Mouse (Mus musculus): Measurements from ENCODE around the gene Elovl7. TPM values are rescaled to one million over a fixed set of nuclear protein-coding genes. Genes with fewer than 3 reads are reported as not detected.

Elovl7 gene
- polyA plus RNA-seq, 1 experiment from 2014 or later: 1.6 TPM

GRCm38 (mm10) chr13:108317414-108317813, 103.2 kb downstream of the Elovl7 start:
- H3K27me3 ChIP-seq: no peaks in the 10 kb centered on the region; the same call in 1 of the 2 replicates
- H3K27ac ChIP-seq: no peak overlapping the region
- H3K9me3 ChIP-seq (replicated peaks): no peaks in the 10 kb centered on the region
- no peak for ATAC-seq (ENCODE audit: low FRiP score)
- no peak overlapping the region for H3K9ac ChIP-seq
- no peak overlapping the region for H3K4me3 ChIP-seq
- 89% methylated on average over 2 of the region's 2 CpGs for WGBS
- no peaks in the 10 kb centered on the region for H3K36me3 ChIP-seq
- peaks cover 11% of the 10 kb centered on the region for H3K4me1 ChIP-seq
- H3K4me2 ChIP-seq (replicated peaks): peak overlapping the region; percentile 90

- no peak for ATAC-seq (ENCODE audit: low FRiP score)
- no peak overlapping the region for H3K27ac ChIP-seq
- no peak overlapping the region for H3K4me2 ChIP-seq (replicated peaks)
- H3K4me3 ChIP-seq: no peak overlapping the region
- WGBS: 97% methylated on average over 8 of the region's 8 CpGs
- H3K36me3 ChIP-seq: 0 out of 2 replicates have a peak, but pooled peaks cover under 1% of the 10 kb centered on the region
- peaks cover 11% of the 10 kb centered on the region for H3K4me1 ChIP-seq
- no peak overlapping the region for H3K9ac ChIP-seq
- H3K9me3 ChIP-seq (replicated peaks): no peaks in the 10 kb centered on the region
- no peaks in the 10 kb centered on the region for H3K27me3 ChIP-seq
Measured at GRCm38 (mm10) chr13:108319028-108319427, 104.8 kb downstream of the Elovl7 start.

DNA sequence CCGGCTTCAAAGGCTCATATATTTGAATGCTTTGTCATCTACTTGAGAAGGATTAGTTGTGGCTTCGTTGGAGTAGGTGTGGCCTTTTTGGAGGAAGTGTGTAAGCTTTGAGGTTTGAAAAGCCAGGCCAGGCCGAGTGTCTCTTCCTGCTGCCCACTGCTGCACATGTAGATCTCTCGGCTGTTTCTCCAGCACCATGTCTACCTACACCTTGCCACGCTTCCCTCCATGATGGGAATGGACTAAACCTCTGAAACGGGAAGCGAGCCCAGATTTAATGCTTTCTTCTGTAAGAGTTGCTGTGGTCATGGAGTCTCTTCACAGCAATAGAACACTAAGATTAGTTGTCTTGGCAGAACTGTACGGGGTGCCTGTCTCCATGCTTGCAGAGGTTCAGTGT, 106.0 kb downstream of the Elovl7 start:
- H3K9me3 ChIP-seq (replicated peaks): no peaks in the 10 kb centered on the region
- no peak overlapping the region for H3K9ac ChIP-seq
- H3K27me3 ChIP-seq: no peaks in the 10 kb centered on the region
- H3K4me2 ChIP-seq (replicated peaks): no peak overlapping the region
- 92% methylated on average over 8 of the region's 8 CpGs for WGBS
- no peak overlapping the region for H3K27ac ChIP-seq
- no peak overlapping the region for H3K4me3 ChIP-seq
- H3K36me3 ChIP-seq: peaks cover 7% of the 10 kb centered on the region; the same call in 1 of the 2 replicates
- H3K4me1 ChIP-seq: peaks cover 11% of the 10 kb centered on the region
- ATAC-seq (ENCODE audit: low FRiP score): no peak

DNA sequence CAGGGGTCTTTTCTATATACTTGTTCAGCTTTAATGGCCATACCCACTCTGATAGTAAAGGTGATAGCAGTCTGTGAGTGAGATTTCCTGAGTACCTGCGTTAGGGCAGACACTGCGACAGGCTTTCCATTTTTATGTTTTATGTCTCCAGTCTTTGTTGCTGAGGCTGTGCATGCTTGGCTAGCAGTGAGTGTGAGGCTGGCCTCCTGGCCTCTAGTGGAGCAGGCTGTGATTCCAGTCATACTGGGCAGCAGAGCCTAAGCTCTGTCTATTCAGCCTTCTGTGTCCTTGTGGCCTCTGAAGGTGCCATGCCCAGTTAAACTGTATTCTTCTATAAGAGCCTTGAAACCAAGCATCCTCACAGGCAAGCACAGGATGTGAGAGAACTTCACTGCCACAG, 108.3 kb downstream of the Elovl7 start:
- H3K4me2 ChIP-seq (replicated peaks): no peak overlapping the region
- H3K4me1 ChIP-seq: no peaks in the 10 kb centered on the region
- H3K27ac ChIP-seq: no peak overlapping the region
- no peak overlapping the region for H3K9ac ChIP-seq
- H3K4me3 ChIP-seq: no peak overlapping the region
- no peak for ATAC-seq (ENCODE audit: low FRiP score)
- 97% methylated on average over 2 of the region's 2 CpGs for WGBS
- H3K27me3 ChIP-seq: no peaks in the 10 kb centered on the region
- H3K36me3 ChIP-seq: peaks cover 7% of the 10 kb centered on the region; the same call in 1 of the 2 replicates
- H3K9me3 ChIP-seq (replicated peaks): no peaks in the 10 kb centered on the region

DNA sequence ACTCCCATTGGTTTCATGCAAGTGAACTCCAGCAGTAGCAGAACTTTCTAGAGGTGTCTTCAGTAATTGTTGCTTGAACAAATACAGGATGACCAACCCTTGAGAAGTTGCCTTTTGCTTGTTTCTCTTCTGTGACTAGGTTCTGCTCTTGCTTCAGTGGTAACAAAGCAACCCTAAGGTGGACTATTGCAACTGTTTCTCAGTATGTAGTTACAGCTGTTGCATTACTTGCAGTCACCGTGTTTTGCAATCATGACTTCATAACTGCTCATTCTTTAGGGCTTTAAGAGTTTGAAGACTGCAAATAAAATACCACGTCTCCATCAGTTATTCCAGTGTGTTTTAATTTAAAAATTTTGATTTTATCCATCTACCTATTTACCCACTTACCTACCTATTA, 109.1 kb downstream of the Elovl7 start:
- H3K36me3 ChIP-seq: peaks cover 7% of the 10 kb centered on the region; the same call in 1 of the 2 replicates
- H3K4me1 ChIP-seq: no peaks in the 10 kb centered on the region
- no peak overlapping the region for H3K27ac ChIP-seq

DNA sequence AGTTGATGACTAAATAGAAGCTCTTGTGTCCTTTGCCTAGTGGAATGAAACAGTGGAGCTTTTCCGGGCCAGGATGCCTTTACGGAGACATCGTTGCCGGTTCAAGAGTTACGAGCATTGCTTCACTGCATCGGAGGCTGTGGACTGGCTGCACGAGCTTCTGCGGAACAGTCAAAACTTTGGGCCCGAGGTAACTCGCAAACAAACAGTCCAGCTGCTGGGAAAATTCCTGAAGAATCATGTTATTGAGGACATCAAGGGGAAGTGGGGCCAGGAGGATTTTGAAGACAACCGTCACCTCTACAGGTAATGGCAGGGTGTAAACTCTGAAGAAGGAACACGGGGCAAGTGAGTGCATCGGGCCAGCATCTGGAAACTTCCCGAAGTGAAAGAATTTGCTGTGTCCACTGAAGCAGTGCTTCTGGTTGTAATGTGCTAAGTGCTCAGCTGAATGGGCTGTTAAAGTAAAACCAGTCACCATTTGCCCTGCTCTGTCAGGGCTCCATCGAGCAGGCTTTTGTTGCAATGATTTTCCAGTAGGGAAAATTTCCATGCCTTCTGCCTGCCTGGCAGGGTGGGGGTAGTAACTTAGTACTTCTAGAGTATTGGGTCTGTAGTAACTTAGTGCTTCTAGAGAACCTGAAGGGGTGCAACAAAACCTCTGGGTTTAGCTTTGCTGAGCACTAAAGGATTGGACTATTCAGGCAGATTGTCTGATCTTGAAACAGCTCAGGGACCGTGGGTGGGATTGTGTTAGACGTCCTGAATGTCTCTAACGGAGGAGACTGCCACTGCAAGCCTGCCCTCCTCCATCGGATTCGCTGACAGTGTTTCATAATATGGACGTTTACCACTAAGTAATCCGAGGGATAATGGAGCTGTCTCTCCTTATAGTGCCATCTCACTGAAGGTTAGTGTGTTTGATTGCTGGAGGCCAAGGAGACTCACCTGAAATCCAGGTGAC, 109.9 kb downstream of the Elovl7 start:
- ATAC-seq (ENCODE audit: low FRiP score): no peak
- no peak overlapping the region for H3K27ac ChIP-seq
- H3K9ac ChIP-seq: no peak overlapping the region
- no peak overlapping the region for H3K4me3 ChIP-seq
- no peak overlapping the region for H3K4me2 ChIP-seq (replicated peaks)
- H3K4me1 ChIP-seq: no peaks in the 10 kb centered on the region
- peaks cover 7% of the 10 kb centered on the region; the same call in 1 of the 2 replicates for H3K36me3 ChIP-seq
- WGBS: 92% methylated on average over 22 of the region's 22 CpGs
- no peaks in the 10 kb centered on the region for H3K27me3 ChIP-seq
- no peaks in the 10 kb centered on the region for H3K9me3 ChIP-seq (replicated peaks)

More for the DNA sequence above, 109.1 kb downstream of the Elovl7 start:
- H3K9ac ChIP-seq: no peak overlapping the region
- no peak overlapping the region for H3K4me2 ChIP-seq (replicated peaks)
- 93% methylated on average over 2 of the region's 2 CpGs for WGBS
- no peak for ATAC-seq (ENCODE audit: low FRiP score)
- no peaks in the 10 kb centered on the region for H3K27me3 ChIP-seq
- no peak overlapping the region for H3K4me3 ChIP-seq
- H3K9me3 ChIP-seq (replicated peaks): no peaks in the 10 kb centered on the region

- no peaks in the 10 kb centered on the region for H3K27me3 ChIP-seq
- peaks cover 7% of the 10 kb centered on the region; the same call in 1 of the 2 replicates for H3K36me3 ChIP-seq
- 93% methylated on average over 5 of the region's 5 CpGs for WGBS
- H3K4me2 ChIP-seq (replicated peaks): no peak overlapping the region
- H3K9me3 ChIP-seq (replicated peaks): no peaks in the 10 kb centered on the region
- H3K9ac ChIP-seq: no peak overlapping the region
- no peak overlapping the region for H3K4me3 ChIP-seq
- H3K4me1 ChIP-seq: no peaks in the 10 kb centered on the region
- no peak for ATAC-seq (ENCODE audit: low FRiP score)
- H3K27ac ChIP-seq: no peak overlapping the region
Measured at GRCm38 (mm10) chr13:108325871-108326270, 111.7 kb downstream of the Elovl7 start.

DNA sequence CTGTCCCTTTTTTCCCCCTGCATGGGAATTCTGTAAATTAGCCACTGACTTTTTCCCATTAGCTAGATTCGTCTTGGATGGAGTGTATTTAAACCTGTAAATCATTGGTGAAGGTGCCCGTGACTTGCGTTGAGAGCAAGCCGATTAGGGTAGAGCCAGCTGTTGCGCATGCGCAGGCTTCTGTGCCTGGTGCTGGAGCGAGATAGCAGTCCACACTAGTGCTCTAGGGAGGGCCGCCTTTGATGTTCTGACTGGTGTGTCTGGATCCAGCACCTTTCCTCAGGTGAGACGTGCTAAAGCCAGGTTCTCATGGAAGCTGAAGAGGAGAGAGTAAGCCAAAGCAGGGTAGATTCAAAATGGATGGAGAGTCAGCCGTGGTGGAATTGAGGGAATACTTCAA, 112.1 kb downstream of the Elovl7 start:
- WGBS: 95% methylated on average over 10 of the region's 10 CpGs
- Histone ChIP-seq H3K4me3 (no peak overlapping the region), H3K4me1 (no peaks in the 10 kb centered on the region), H3K27me3 (no peaks in the 10 kb centered on the region), H3K27ac (no peak overlapping the region), H3K36me3 (peaks cover 7% of the 10 kb centered on the region; the same call in 1 of the 2 replicates), H3K9me3 (replicated peaks) (no peaks in the 10 kb centered on the region), H3K9ac (no peak overlapping the region), H3K4me2 (replicated peaks) (no peak overlapping the region)
- ATAC-seq (ENCODE audit: low FRiP score): no peak

DNA sequence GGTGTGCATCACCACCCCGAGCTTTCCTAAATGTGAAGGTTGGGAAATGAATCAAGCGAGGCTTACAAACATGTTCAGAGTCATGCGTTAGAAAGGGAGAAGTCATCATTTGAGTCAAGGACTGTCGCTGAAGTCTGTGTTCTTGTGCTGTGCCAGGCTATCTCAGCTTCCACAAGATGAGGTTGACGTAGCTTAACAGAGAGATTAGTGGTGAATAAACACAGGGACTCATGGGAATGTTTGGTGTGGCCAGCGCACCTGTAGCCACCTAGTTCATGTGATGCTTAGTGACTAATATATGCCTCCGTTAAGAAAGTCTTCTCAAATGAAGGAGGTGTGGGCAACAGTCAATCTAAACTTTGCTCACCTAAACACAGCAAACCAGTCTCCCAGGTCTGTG, 112.8 kb downstream of the Elovl7 start:
- ATAC-seq (ENCODE audit: low FRiP score): no peak
- H3K36me3 ChIP-seq: peaks cover 7% of the 10 kb centered on the region; the same call in 1 of the 2 replicates
- no peak overlapping the region for H3K4me2 ChIP-seq (replicated peaks)
- no peak overlapping the region for H3K4me3 ChIP-seq
- H3K27me3 ChIP-seq: no peaks in the 10 kb centered on the region
- no peaks in the 10 kb centered on the region for H3K9me3 ChIP-seq (replicated peaks)
- H3K9ac ChIP-seq: no peak overlapping the region
- H3K27ac ChIP-seq: no peak overlapping the region
- 94% methylated on average over 7 of the region's 7 CpGs for WGBS
- no peaks in the 10 kb centered on the region for H3K4me1 ChIP-seq

- no peak overlapping the region for H3K27ac ChIP-seq
- no peak overlapping the region for H3K9ac ChIP-seq
- WGBS: 93% methylated on average over 21 of the region's 21 CpGs
- peaks cover 7% of the 10 kb centered on the region; the same call in 1 of the 2 replicates for H3K36me3 ChIP-seq
- ATAC-seq (ENCODE audit: low FRiP score): no peak
- H3K4me2 ChIP-seq (replicated peaks): no peak overlapping the region
- no peak overlapping the region for H3K4me3 ChIP-seq
- H3K4me1 ChIP-seq: no peaks in the 10 kb centered on the region
- no peaks in the 10 kb centered on the region for H3K27me3 ChIP-seq
- no peaks in the 10 kb centered on the region for H3K9me3 ChIP-seq (replicated peaks)
Measured at GRCm38 (mm10) chr13:108328406-108329180, 114.4 kb downstream of the Elovl7 start.

DNA sequence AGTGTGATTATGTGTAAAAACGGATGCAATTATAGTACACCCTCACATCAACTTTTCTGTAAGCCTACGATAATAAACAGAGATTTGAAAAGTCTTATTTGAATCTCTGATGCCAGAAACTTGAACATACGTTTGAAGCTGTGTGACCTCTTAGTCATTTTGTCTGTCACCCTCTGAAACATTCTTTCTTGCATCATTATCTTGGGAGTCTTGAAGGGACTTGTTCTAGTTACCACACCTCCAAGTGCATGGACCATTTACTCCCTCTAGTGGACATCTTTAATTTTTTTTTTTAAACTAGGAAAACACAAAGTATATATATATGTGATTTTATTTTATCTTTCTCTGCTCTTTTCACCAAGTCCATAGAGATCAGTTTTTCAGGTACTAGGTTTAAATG, 115.5 kb downstream of the Elovl7 start:
- Histone ChIP-seq H3K27ac (no peak overlapping the region), H3K4me1 (no peaks in the 10 kb centered on the region), H3K9ac (no peak overlapping the region), H3K4me3 (no peak overlapping the region), H3K4me2 (replicated peaks) (no peak overlapping the region), H3K27me3 (no peaks in the 10 kb centered on the region), H3K36me3 (peaks cover under 1% of the 10 kb centered on the region; the same call in 1 of the 2 replicates), H3K9me3 (replicated peaks) (no peaks in the 10 kb centered on the region)
- 67% methylated on average over 3 of the region's 3 CpGs for WGBS
- ATAC-seq (ENCODE audit: low FRiP score): no peak
